Mouse (Mus musculus) erythroblast, embryonic 14.5 days (primary cell): ENCODE results near the gene Tmem59l.

Experiments
- GATA1 ChIP-seq: IDR thresholded peaks from 2 replicates; pipeline ENCODE4 v1.6.1; 2012; ENCODE audit warnings: low read length, inconsistent platforms, mixed read lengths
- TAL1 ChIP-seq: IDR thresholded peaks from 3 replicates; pipeline ENCODE4 v1.6.1; 2012; ENCODE audit warnings: low read length, inconsistent platforms, mixed read lengths

GRCm38 (mm10) chr8:70493692-70494415 is 6.7 kb upstream of the Tmem59l start:
- TF ChIP-seq GATA1 = no peak
- no peak for TF ChIP-seq TAL1
